In the genomic region with DNA sequence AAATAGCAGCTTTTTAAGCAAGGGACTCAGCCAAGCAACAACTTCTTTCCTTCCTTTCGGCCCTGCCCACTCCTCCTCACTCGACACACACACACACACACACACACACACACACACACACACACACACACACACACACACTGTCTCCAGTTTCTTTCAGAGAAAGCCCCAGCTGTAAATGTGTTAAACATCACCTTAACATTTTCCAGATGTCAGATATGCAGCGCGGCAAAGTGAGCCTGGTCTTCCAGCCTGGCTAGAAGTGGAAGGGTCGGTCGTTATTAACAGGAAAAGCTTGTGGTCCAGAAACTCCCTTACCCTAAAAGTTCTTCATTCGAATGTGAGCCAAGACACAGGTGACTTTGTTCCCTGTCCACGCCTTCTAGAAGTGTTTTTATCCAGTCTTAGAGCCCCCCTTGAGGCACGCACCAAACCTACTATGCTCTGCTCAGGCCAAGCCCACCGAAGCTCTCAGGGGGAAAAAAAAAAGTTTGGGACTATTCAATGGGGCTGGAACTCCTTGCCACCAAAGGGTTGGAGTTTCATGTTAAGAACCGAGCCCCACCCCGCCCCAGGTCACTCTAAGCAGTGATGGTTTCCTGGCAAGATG, we compare ENCODE assay signal across 9 mouse cellular contexts.
DNase-seq lines count a peak whose midpoint lies in the region; ATAC-seq and TF ChIP-seq lines count a peak whose summit lies in the region.
"Had no signal": no experiment of that assay in that cellular context is flagged by ENCODE, and none has a peak within 500 bp of the region (broad histone marks: within the 10 kb centered on the region; RNA-seq: fewer than 3 reads in every experiment).

No protein-coding gene starts in this region.

- peaks cover 4% of the 10 kb centered on the region; the same call in 1 of the 2 replicates for H3K79me2 ChIP-seq in liver, adult 2 months (ENCODE audit: control insufficient read depth, insufficient read depth, low read length)

- peak overlapping the region; percentile 52; the same call in 1 of the 2 replicates for H3K27ac ChIP-seq in cerebellum, adult 2 months (ENCODE audit: insufficient read depth, low read length)
- H3K27ac ChIP-seq in lung, embryonic 16.5 days (ENCODE audit: low read length) = peak overlapping the region; percentile 96
- H3K27ac ChIP-seq in liver, adult 2 months (replicated peaks; ENCODE audit: insufficient read depth, low read depth, low read length) = peak overlapping the region; percentile 70
- H3K27ac ChIP-seq in stomach, embryonic 15.5 days = peak overlapping the region; percentile 89

- TF ChIP-seq CTCF in cerebellum, adult 2 months (IDR thresholded peaks at IDR 0.05; ENCODE audit: borderline replicate concordance, insufficient read depth, low read depth, low read length) = no peak
- no peak for TF ChIP-seq CTCF in liver, adult 2 months (IDR thresholded peaks at IDR 0.05; ENCODE audit: low read depth, low read length)

- H3K9ac ChIP-seq in lung, embryonic 16.5 days (ENCODE audit: low read length) = peak overlapping the region; percentile 72
- H3K9ac ChIP-seq in liver, adult 2 months (ENCODE audit: low read depth, low read length) = no peak overlapping the region; the same call in 1 of the 2 replicates
- H3K9ac ChIP-seq in stomach, embryonic 15.5 days = no peak overlapping the region

- peaks cover 10% of the 10 kb centered on the region for H3K36me3 ChIP-seq in lung, embryonic 16.5 days (ENCODE audit: control insufficient read depth, insufficient read depth, low read length)
- H3K36me3 ChIP-seq in liver, adult 2 months (ENCODE audit: control insufficient read depth, insufficient read depth, low read length) = no peaks in the 10 kb centered on the region
- H3K36me3 ChIP-seq in stomach, embryonic 15.5 days = no peaks in the 10 kb centered on the region

- no peaks in the 10 kb centered on the region for H3K4me1 ChIP-seq in cerebellum, adult 2 months (ENCODE audit: control insufficient read depth, insufficient read depth, low read length)
- peaks cover 41% of the 10 kb centered on the region for H3K4me1 ChIP-seq in lung, embryonic 16.5 days (replicated peaks; ENCODE audit: control insufficient read depth, insufficient read depth, low read length)
- H3K4me1 ChIP-seq in liver, adult 2 months (ENCODE audit: control insufficient read depth, insufficient read depth, low read length) = peaks cover 2% of the 10 kb centered on the region
- peaks cover 18% of the 10 kb centered on the region for H3K4me1 ChIP-seq in stomach, embryonic 15.5 days

- H3K4me2 ChIP-seq in lung, embryonic 16.5 days (ENCODE audit: low read depth, low read length) = peak overlapping the region; percentile 65
- H3K4me2 ChIP-seq in stomach, embryonic 15.5 days = peak overlapping the region; percentile 44

- 58% methylated on average over 12 of the region's 12 CpGs for WGBS in cerebellum, adult 2 months
- WGBS in lung, embryonic 16.5 days = 7% methylated on average over 12 of the region's 12 CpGs
- WGBS in liver, adult 2 months = 57% methylated on average over 12 of the region's 12 CpGs
- 22% methylated on average over 12 of the region's 12 CpGs for WGBS in stomach, embryonic 15.5 days

- H3K4me3 ChIP-seq in cerebellum, adult 2 months (replicated peaks; ENCODE audit: insufficient read depth, low read depth, low read length) = no peak overlapping the region
- peak overlapping the region; percentile 56 for H3K4me3 ChIP-seq in lung, embryonic 16.5 days (ENCODE audit: low read length)
- H3K4me3 ChIP-seq in liver, adult 2 months (ENCODE audit: insufficient read depth, low read depth, low read length) = peak overlapping the region; percentile 24; the same call in 1 of the 2 replicates
- H3K4me3 ChIP-seq in stomach, embryonic 15.5 days (replicated peaks) = peak overlapping the region; percentile 39

- no peak for ATAC-seq in lung, embryonic 16.5 days (ENCODE audit: low read depth)
- peak; percentile 1; the same call in 1 of the 2 replicates for ATAC-seq in stomach, embryonic 15.5 days (ENCODE audit: insufficient read depth, low FRiP score, low read depth)
- ATAC-seq: inflammation-experienced regulatory T-cells, adult 6 months had no signal

- no peaks in the 10 kb centered on the region for H3K27me3 ChIP-seq in cerebellum, adult 2 months (ENCODE audit: control insufficient read depth, insufficient read depth, low read length)
- no peaks in the 10 kb centered on the region for H3K27me3 ChIP-seq in lung, embryonic 16.5 days (ENCODE audit: control insufficient read depth, insufficient read depth, low read depth, low read length)
- H3K27me3 ChIP-seq in liver, adult 2 months (ENCODE audit: control insufficient read depth, insufficient read depth, low read length) = no peaks in the 10 kb centered on the region
- no peaks in the 10 kb centered on the region for H3K27me3 ChIP-seq in stomach, embryonic 15.5 days (replicated peaks)

- DNase-seq in cerebellum, adult 2 months = no peak
- DNase-seq in cerebellum, adult 9-11 months = no peak
- DNase-seq in lung, postnatal 25 days (ENCODE audit: low spot score) = no peak
- DNase-seq in liver, adult 2 months (ENCODE audit: extremely low read depth, low read depth, low spot score) = no peak
- DNase-seq in gastrocnemius, postnatal 25 days = no peak
- no peak for DNase-seq in layer of hippocampus, adult 18-20 months (ENCODE audit: low spot score in 2 of 2)

- no peak for TF ChIP-seq POLR2A in cerebellum, adult 2 months (IDR thresholded peaks at IDR 0.05; ENCODE audit: borderline replicate concordance, insufficient read depth, low read length)
- TF ChIP-seq POLR2A in liver, adult 2 months (IDR thresholded peaks at IDR 0.05; ENCODE audit: extremely low read depth, insufficient read depth, low read length) = no peak

- H3K9me3 ChIP-seq in lung, embryonic 16.5 days (ENCODE audit: control insufficient read depth, low read length) = no peaks in the 10 kb centered on the region
- no peaks in the 10 kb centered on the region for H3K9me3 ChIP-seq in stomach, embryonic 15.5 days
